Mouse (Mus musculus) lung, embryonic 14.5 days (tissue): Measurements from ENCODE around the gene Stard3nl. TPM values are rescaled to one million over a fixed set of nuclear protein-coding genes. Genes with fewer than 3 reads are reported as not detected.

Experiments used
- ATAC-seq: fragments of 200-750 bp; cut with Nextera tagmentation; 2 replicates; pipeline ENCODE4 v1.8.0; 2017; ENCODE audit warnings: mild to moderate bottlenecking, moderate TSS enrichment, moderate library complexity; ENCODE audit not compliant: insufficient read depth
- DNase-seq: peaks from one replicate; pipeline ENCODE4 v3.0.0-alpha.2; 2015
- H3K27ac ChIP-seq: fragments of 300-500 bp; sonication (generic); 2 replicates; pipeline ENCODE4 v1.5.1; 2014; ENCODE audit warnings: low read depth, mild to moderate bottlenecking, moderate library complexity
- H3K27me3 ChIP-seq: fragments of 300-500 bp; sonication (generic); 2 replicates; pipeline ENCODE4 v1.6.1; 2014; ENCODE audit warnings: low read length, control low read depth; ENCODE audit not compliant: insufficient read depth
- H3K36me3 ChIP-seq: fragments of 300-500 bp; sonication (generic); 2 replicates; pipeline ENCODE4 v1.6.1; 2014; ENCODE audit warnings: control low read depth; ENCODE audit not compliant: insufficient read depth
- H3K4me1 ChIP-seq: fragments of 300-500 bp; sonication (generic); 2 replicates; pipeline ENCODE4 v1.6.1; 2014; ENCODE audit warnings: antibody characterized with exemption, control low read depth; ENCODE audit not compliant: insufficient read depth
- H3K4me2 ChIP-seq: fragments of 300-500 bp; sonication (generic); 2 replicates; pipeline ENCODE4 v1.6.1; 2014; ENCODE audit warnings: mild to moderate bottlenecking
- H3K4me3 ChIP-seq: fragments of 300-500 bp; sonication (generic); 2 replicates; pipeline ENCODE4 v1.5.1; 2014; ENCODE audit warnings: low read depth, low read length
- H3K9ac ChIP-seq: fragments of 300-500 bp; sonication (generic); 2 replicates; pipeline ENCODE4 v1.6.1; 2014
- H3K9me3 ChIP-seq: fragments of 300-500 bp; sonication (generic); 2 replicates; pipeline ENCODE4 v1.6.1; 2016; ENCODE audit warnings: low read depth, low read length, control low read depth
- CTCF ChIP-seq: IDR thresholded peaks from 2 replicates; pipeline ENCODE4 v1.5.1; 2016; ENCODE audit warnings: antibody characterized with exemption, low read depth
- WGBS: fragments of 180-500 bp; shearing (Covaris S2); extraction: QIAGEN DNeasy Blood & Tissue Kit; methylation state at CpG from one replicate; pipeline ENCODE4 v1.1.7; 2014; 5-methylcytosine and 5-hydroxymethylcytosine counted together
- polyA plus RNA-seq: library from polyadenylated mRNA; unstranded; fragments of >200 nt; fragmentation: Nextera tagmentation; extraction: Ambion mirVana; gene quantifications from 2 replicates; pipeline ENCODE4 v1.2.1, GENCODE M21; 2014

Stard3nl gene
- polyA plus RNA-seq, 1 experiment from 2014 or later, result 93.6 TPM

DNA sequence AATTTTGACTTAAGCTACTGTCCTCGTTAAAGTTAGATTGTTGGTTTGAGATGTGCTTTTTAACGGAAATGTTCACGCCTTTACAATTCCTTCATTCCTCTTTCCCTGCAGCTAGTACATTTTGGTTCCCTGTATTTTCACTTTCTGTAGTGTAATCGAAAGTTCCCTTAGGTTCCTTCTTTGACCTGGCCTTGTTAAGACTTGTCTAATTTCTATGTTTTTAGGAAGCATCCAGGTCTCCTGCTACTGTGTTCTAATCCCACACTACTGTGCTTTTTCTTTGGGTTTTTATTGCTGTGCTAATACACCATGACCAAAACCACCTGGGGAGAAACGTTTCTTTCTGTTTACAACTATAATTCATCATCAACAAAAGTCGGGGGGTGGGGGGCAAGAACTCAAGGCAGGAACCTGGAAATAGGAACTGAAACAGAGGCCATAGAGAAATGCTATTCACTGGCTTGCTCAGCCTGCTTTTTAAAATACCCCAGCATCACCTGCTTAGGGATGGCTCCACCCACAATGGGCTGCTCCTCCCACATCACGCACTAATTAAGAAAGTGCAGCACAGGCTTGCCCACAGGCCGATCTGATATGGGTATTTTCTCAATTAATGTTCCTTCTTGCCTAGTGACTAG lies 20.4 kb upstream of the Stard3nl start:
- TF ChIP-seq CTCF, result no peak
- Histone ChIP-seq H3K9me3 (no peaks in the 10 kb centered on the region), H3K27me3 (no peaks in the 10 kb centered on the region), H3K27ac (no peak overlapping the region), H3K36me3 (no peaks in the 10 kb centered on the region), H3K4me1 (no peaks in the 10 kb centered on the region), H3K4me3 (no peak overlapping the region), H3K9ac (no peak overlapping the region), H3K4me2 (no peak overlapping the region)
- DNase-seq (no peak), ATAC-seq (no peak)
- 69% methylated on average over 8 of the region's 8 CpGs for WGBS

DNA sequence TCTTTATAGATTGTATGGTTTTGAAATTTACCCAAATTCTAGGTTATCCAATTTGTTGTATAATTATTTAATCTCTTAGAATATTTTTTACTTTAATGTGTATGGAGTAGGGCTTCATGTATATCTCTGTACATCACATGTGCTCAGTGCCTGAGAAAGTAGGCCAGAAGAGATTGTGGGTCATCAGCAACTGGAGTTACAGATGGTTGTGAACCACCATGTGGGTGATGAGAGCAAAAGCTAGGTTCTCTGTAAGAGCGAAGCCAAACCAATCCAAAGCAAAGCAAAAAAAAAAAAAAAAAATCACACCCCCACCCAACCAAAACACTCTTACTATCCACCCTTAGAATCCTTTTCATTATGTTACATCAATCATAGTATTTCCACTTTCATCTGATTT lies 19.7 kb upstream of the Stard3nl start:
- no peaks in the 10 kb centered on the region for H3K4me1 ChIP-seq
- DNase-seq, result no peak
- WGBS, result 89% methylated on average over 1 of the region's 1 CpGs

DNA sequence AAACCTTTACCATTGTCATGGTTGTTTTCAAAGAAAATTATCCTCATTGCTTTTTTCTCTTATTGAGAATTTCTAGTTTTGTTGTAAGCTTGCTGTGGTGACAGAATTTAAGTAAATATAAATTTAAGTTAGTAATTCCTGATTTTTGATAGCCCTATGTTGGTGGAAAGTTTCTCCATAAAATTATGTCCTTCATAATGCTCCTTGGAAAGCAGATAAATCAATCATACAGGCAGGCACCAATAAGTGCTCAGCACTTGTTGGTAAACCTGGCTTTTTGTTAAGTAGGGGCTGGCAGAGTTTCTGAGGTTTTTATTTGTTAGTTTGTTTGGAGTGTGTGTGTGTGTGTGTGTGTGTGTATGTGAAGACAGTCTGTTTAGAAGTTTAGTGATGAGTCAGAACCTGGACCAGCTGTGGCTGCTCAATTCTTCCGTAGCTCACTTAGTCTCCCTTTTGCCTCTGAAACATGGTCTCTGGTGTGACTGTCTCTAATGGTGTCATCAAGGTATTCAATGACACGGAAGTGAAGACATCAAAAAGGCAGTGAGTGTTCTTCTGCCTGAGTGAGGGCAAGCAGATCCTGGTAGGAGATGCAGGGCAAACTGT lies 16.8 kb upstream of the Stard3nl start:
- H3K27me3 ChIP-seq, result no peaks in the 10 kb centered on the region
- DNase-seq, result no peak
- H3K4me3 ChIP-seq, result no peak overlapping the region
- no peaks in the 10 kb centered on the region for H3K4me1 ChIP-seq
- H3K27ac ChIP-seq, result no peak overlapping the region
- no peak overlapping the region for H3K4me2 ChIP-seq
- H3K9ac ChIP-seq, result no peak overlapping the region
- TF ChIP-seq CTCF, result no peak
- 58% methylated on average over 2 of the region's 2 CpGs for WGBS
- H3K36me3 ChIP-seq, result no peaks in the 10 kb centered on the region
- ATAC-seq, result no peak
- no peaks in the 10 kb centered on the region for H3K9me3 ChIP-seq

More for the DNA sequence above, 19.7 kb upstream of the Stard3nl start:
- TF ChIP-seq CTCF, result no peak
- ATAC-seq, result no peak
- Histone ChIP-seq H3K27ac (no peak overlapping the region), H3K4me3 (no peak overlapping the region), H3K9ac (no peak overlapping the region), H3K9me3 (no peaks in the 10 kb centered on the region), H3K27me3 (no peaks in the 10 kb centered on the region), H3K4me2 (no peak overlapping the region), H3K36me3 (no peaks in the 10 kb centered on the region)

- no peak overlapping the region for H3K4me2 ChIP-seq
- 70% methylated on average over 5 of the region's 5 CpGs for WGBS
- TF ChIP-seq CTCF, result no peak
- H3K27me3 ChIP-seq, result no peaks in the 10 kb centered on the region
- H3K4me3 ChIP-seq, result no peak overlapping the region
- ATAC-seq (no peak), DNase-seq (no peak)
- H3K9ac ChIP-seq, result no peak overlapping the region
- H3K4me1 ChIP-seq, result no peaks in the 10 kb centered on the region
- no peak overlapping the region for H3K27ac ChIP-seq
- no peaks in the 10 kb centered on the region for H3K36me3 ChIP-seq
- H3K9me3 ChIP-seq, result no peaks in the 10 kb centered on the region
Observed at GRCm38 (mm10) chr13:19411886-19412285, 16.3 kb upstream of the Stard3nl start.

DNA sequence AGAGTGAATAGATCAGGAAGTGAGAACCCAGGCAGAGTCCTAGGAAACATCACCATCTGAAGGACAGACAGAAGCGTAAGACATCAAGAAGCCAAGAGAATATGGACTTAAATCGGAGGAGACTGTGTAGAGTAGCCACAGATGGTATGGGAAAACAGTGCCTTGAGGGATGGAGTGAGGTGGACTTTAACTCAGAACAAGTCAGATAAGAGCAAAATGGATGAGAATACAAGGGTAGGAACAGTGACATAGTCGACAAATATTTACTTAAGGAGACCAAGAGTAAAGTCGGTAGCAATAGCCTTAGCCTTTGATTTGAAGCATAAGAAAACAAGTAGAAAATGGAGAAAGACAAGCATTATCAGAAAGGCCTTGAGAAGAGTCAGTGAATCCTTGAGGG lies 15.1 kb upstream of the Stard3nl start:
- no peak for ATAC-seq
- 39% methylated on average over 4 of the region's 4 CpGs for WGBS

DNA sequence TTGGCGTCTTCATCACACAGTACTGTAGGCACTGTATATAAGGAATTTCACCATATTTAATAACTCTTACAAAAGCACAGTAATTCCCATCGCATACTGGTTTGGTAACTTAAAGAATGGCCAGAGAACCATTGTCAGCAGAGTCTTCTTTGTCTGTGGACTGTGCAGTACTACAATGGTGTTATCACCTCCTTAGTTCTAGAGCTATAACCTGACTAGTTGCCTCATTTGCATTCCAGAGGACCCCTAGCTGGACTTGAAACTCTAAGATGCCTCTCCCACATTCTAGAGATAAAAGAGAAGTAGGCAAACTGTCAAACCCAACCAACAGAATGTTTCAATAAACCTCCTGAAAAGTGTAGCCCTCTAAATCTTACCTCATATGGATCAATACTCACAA lies 12.4 kb upstream of the Stard3nl start:
- no peaks in the 10 kb centered on the region for H3K27me3 ChIP-seq
- no peaks in the 10 kb centered on the region for H3K9me3 ChIP-seq
- ATAC-seq, result no peak
- no peak overlapping the region for H3K9ac ChIP-seq
- no peak overlapping the region for H3K4me3 ChIP-seq
- no peak overlapping the region for H3K4me2 ChIP-seq
- no peaks in the 10 kb centered on the region for H3K4me1 ChIP-seq
- WGBS, result 91% methylated on average over 2 of the region's 2 CpGs
- H3K27ac ChIP-seq, result no peak overlapping the region
- no peak for TF ChIP-seq CTCF
- no peaks in the 10 kb centered on the region for H3K36me3 ChIP-seq
- DNase-seq, result no peak

More for the DNA sequence above, 15.1 kb upstream of the Stard3nl start:
- Histone ChIP-seq H3K4me2 (no peak overlapping the region), H3K9ac (no peak overlapping the region), H3K4me1 (no peaks in the 10 kb centered on the region), H3K27ac (no peak overlapping the region), H3K27me3 (no peaks in the 10 kb centered on the region), H3K9me3 (no peaks in the 10 kb centered on the region), H3K4me3 (no peak overlapping the region), H3K36me3 (no peaks in the 10 kb centered on the region)
- TF ChIP-seq CTCF, result no peak
- no peak for DNase-seq

DNA sequence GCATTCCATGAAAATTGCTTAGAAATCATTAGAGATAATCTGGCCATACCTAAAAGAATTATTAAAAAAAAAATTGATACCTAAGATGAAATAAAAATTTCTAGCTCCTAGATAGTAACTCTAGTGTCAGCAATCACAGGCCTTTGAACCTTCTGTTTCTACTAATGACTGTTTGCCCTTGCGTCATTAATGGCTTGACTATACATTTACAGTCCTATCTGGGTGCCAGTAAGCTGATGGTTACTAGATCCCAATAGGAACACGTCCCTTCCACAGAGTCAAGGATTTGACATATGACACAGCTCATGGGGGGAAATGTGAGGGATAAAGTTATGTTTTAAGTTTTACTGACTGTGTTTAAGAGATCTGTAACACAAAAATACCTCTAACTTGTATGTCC lies 9.0 kb upstream of the Stard3nl start:
- Histone ChIP-seq H3K36me3 (no peaks in the 10 kb centered on the region), H3K4me3 (no peak overlapping the region), H3K27ac (no peak overlapping the region), H3K9ac (no peak overlapping the region), H3K4me2 (no peak overlapping the region), H3K27me3 (no peaks in the 10 kb centered on the region), H3K9me3 (no peaks in the 10 kb centered on the region), H3K4me1 (no peaks in the 10 kb centered on the region)
- no peak for TF ChIP-seq CTCF
- DNase-seq, result no peak
- WGBS, result 77% methylated on average over 2 of the region's 2 CpGs
- ATAC-seq, result no peak
